Mouse (Mus musculus): Measurements from ENCODE around the gene Otoa.

Otoa gene

GRCm38 (mm10) chr7:121081350-121081749 is at the start of gene Otoa:
Otoa (plus strand) TSS chr7:121081650.
- DNase-seq (ENCODE audit: low spot score in 2 of 2) = no peak

- peak; percentile 86 to 93 for DNase-seq (ENCODE audit: low spot score in 2 of 2)
These were observed 47.4 kb upstream of the Otoa start, which contains the start of gene Mettl9 for GRCm38 (mm10) chr7:121033856-121034652. Mettl9 (plus strand) TSS chr7:121034445.

- DNase-seq (ENCODE audit: low spot score in 2 of 2) = no peak
These were observed 46.7 kb upstream of the Otoa start for GRCm38 (mm10) chr7:121034701-121035141.

- DNase-seq (ENCODE audit: low spot score in 2 of 2) = peak; percentile 36 to 44
These were observed 46.2 kb upstream of the Otoa start for GRCm38 (mm10) chr7:121035161-121035721.

- DNase-seq (ENCODE audit: low spot score in 2 of 2) = no peak
These were observed 40.9 kb upstream of the Otoa start for GRCm38 (mm10) chr7:121040595-121040994.

GRCm38 (mm10) chr7:121041989-121042388 is 39.5 kb upstream of the Otoa start:
- no peak for DNase-seq (ENCODE audit: low spot score in 2 of 2)

- no peak for DNase-seq (ENCODE audit: low spot score in 2 of 2)
These were observed 38.4 kb upstream of the Otoa start for GRCm38 (mm10) chr7:121043004-121043403.

GRCm38 (mm10) chr7:121043510-121043909 is 37.9 kb upstream of the Otoa start:
- no peak for DNase-seq (ENCODE audit: low spot score in 2 of 2)

- DNase-seq (ENCODE audit: low spot score in 2 of 2) = no peak
These were observed 37.2 kb upstream of the Otoa start for GRCm38 (mm10) chr7:121044251-121044650.

- DNase-seq (ENCODE audit: low spot score in 2 of 2) = no peak
These were observed 35.6 kb upstream of the Otoa start for GRCm38 (mm10) chr7:121045671-121046453.

- DNase-seq (ENCODE audit: low spot score in 2 of 2) = no peak
These were observed 33.8 kb upstream of the Otoa start for GRCm38 (mm10) chr7:121047624-121048023.

GRCm38 (mm10) chr7:121053071-121053470 is 28.4 kb upstream of the Otoa start:
- no peak for DNase-seq (ENCODE audit: low spot score in 2 of 2)

GRCm38 (mm10) chr7:121059477-121060218 is 21.8 kb upstream of the Otoa start:
- no peak for DNase-seq (ENCODE audit: low spot score in 2 of 2)

GRCm38 (mm10) chr7:121064309-121064708 is 17.1 kb upstream of the Otoa start:
- DNase-seq (ENCODE audit: low spot score in 2 of 2) = no peak

GRCm38 (mm10) chr7:121071276-121071675 is 10.2 kb upstream of the Otoa start:
- DNase-seq (ENCODE audit: low spot score in 2 of 2) = no peak

- DNase-seq (ENCODE audit: low spot score in 2 of 2) = no peak
These were observed 8.9 kb upstream of the Otoa start for GRCm38 (mm10) chr7:121072506-121072905.

- DNase-seq (ENCODE audit: low spot score in 2 of 2) = peak; percentile 15 to 33
These were observed 7.2 kb upstream of the Otoa start, which contains the start of gene Igsf6 for GRCm38 (mm10) chr7:121074281-121074680. Igsf6 (minus strand) TSS chr7:121074572.

GRCm38 (mm10) chr7:121074801-121075400 is 6.5 kb upstream of the Otoa start:
- DNase-seq (ENCODE audit: low spot score in 2 of 2) = peak in 1 of 2 experiments; percentile 10

- DNase-seq (ENCODE audit: low spot score in 2 of 2) = no peak
These were observed 6.0 kb upstream of the Otoa start for GRCm38 (mm10) chr7:121075416-121075815.

- no peak for DNase-seq (ENCODE audit: low spot score in 2 of 2)
These were observed 4.1 kb upstream of the Otoa start for GRCm38 (mm10) chr7:121077311-121077710.

GRCm38 (mm10) chr7:121077829-121078228 is 3.6 kb upstream of the Otoa start:
- peak; percentile 26 to 38 for DNase-seq (ENCODE audit: low spot score in 2 of 2)
